Mouse (Mus musculus): ENCODE measurements around the gene Birc3.

DNA sequence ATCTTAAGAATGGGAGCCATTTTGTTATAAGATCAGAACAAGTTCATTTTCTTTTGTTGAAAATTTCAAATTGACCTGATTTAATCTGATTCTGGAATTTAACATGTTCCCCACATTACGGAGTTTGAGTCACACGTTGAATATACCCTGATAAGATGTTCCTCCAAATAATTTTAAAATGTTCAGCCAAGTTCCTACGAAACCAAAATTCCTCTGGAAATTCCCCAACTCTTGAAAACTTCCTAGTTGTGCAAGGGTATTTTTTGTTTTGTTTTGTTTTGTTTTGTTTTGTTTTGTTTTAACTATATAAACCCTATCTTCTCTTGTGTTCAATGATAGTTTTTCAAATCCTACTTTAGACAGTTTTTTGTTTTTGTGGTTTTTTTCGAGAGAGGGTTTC, 44.3 kb downstream of the Birc3 start:
- TF ChIP-seq POLR2A (IDR thresholded peaks at IDR 0.05; ENCODE audit: low read depth, low read length), result no peak
- TF ChIP-seq CTCF (IDR thresholded peaks at IDR 0.05; ENCODE audit: extremely low read depth, insufficient read length, insufficient replicate concordance, low read depth, low read length), result no peak

Measured in small intestine, adult 2 months (tissue).